Mouse (Mus musculus) hindlimb bud, embryonic 11.5 days (tissue): ENCODE data around the gene Fndc3b.

Experiments used
- DNase-seq: peaks from one replicate; pipeline ENCODE4 v3.0.0-alpha.2; 2012; ENCODE audit warnings: low read depth, low spot score; ENCODE audit errors: extremely low spot score

Fndc3b gene

GRCm38 (mm10) chr3:27561921-27562320 lies 149.2 kb downstream of the Fndc3b start:
- DNase-seq = no peak

- DNase-seq = no peak
Measured at GRCm38 (mm10) chr3:27559316-27559715, 151.8 kb downstream of the Fndc3b start.

- no peak for DNase-seq
Measured at GRCm38 (mm10) chr3:27557100-27558004, 153.8 kb downstream of the Fndc3b start.

GRCm38 (mm10) chr3:27555401-27555940 lies 155.6 kb downstream of the Fndc3b start:
- no peak for DNase-seq

- DNase-seq = no peak
Measured at GRCm38 (mm10) chr3:27554325-27554724, 156.8 kb downstream of the Fndc3b start.

- DNase-seq = no peak
Measured at GRCm38 (mm10) chr3:27553781-27554180, 157.3 kb downstream of the Fndc3b start.

GRCm38 (mm10) chr3:27551005-27551404 lies 160.1 kb downstream of the Fndc3b start:
- no peak for DNase-seq

GRCm38 (mm10) chr3:27550409-27550808 lies 160.7 kb downstream of the Fndc3b start:
- no peak for DNase-seq

GRCm38 (mm10) chr3:27545651-27546050 lies 165.5 kb downstream of the Fndc3b start:
- no peak for DNase-seq

GRCm38 (mm10) chr3:27544061-27544460 lies 167.0 kb downstream of the Fndc3b start:
- no peak for DNase-seq

- no peak for DNase-seq
Measured at GRCm38 (mm10) chr3:27541841-27542240, 169.3 kb downstream of the Fndc3b start.

GRCm38 (mm10) chr3:27541181-27541580 lies 169.9 kb downstream of the Fndc3b start:
- no peak for DNase-seq

GRCm38 (mm10) chr3:27534208-27534607 lies 176.9 kb downstream of the Fndc3b start:
- no peak for DNase-seq

GRCm38 (mm10) chr3:27533721-27534120 lies 177.4 kb downstream of the Fndc3b start:
- DNase-seq = no peak

- DNase-seq = no peak
Measured at GRCm38 (mm10) chr3:27531993-27532392, 179.1 kb downstream of the Fndc3b start.

GRCm38 (mm10) chr3:27530370-27530769 lies 180.7 kb downstream of the Fndc3b start:
- no peak for DNase-seq

- no peak for DNase-seq
Measured at GRCm38 (mm10) chr3:27529221-27530051, 181.7 kb downstream of the Fndc3b start.

GRCm38 (mm10) chr3:27526991-27527390 lies 184.1 kb downstream of the Fndc3b start:
- no peak for DNase-seq

- no peak for DNase-seq
Measured at GRCm38 (mm10) chr3:27523176-27523936, 187.8 kb downstream of the Fndc3b start.

GRCm38 (mm10) chr3:27520391-27520790 lies 190.7 kb downstream of the Fndc3b start:
- no peak for DNase-seq

- DNase-seq = no peak
Measured at GRCm38 (mm10) chr3:27519481-27519880, 191.6 kb downstream of the Fndc3b start.
